Mouse (Mus musculus) cortical plate, adult 2 months (tissue): ENCODE data around the gene Ntsr1.

Experiments
- CTCF ChIP-seq: fragments of 200-500 bp; IDR thresholded peaks from 2 replicates; pipeline ENCODE4 v1.5.1; 2011; ENCODE audit warnings: mild to moderate bottlenecking, control low read depth, low read length; ENCODE audit not compliant: insufficient read depth; ENCODE audit errors: extremely low read depth
- POLR2A ChIP-seq: fragments of 200-500 bp; IDR thresholded peaks from 2 replicates; pipeline ENCODE4 v1.6.1; 2011; ENCODE audit warnings: mild to moderate bottlenecking, low read length, control low read depth; ENCODE audit not compliant: insufficient read depth; ENCODE audit errors: extremely low read depth

DNA sequence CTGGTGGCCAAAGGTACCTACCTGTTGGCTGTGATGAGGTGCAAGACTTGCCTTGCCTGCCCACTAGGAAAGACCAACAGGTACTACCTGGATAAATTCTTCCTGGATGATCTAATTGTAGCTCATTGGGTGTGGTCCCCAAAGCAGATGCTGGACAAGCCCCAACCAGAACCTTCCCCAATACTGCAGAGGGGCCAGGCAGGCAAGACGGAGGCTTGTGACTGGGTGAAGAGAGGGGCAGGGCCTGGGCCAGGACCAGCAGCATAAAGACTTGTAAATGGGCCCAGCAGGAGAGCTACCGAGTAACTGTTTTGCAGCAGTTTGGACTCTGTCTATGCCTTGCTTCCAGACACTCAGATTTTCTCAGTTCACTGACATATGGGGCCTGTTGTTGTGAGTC, 42.1 kb upstream of the Ntsr1 start:
- TF ChIP-seq POLR2A = no peak
- no peak for TF ChIP-seq CTCF
